Mouse (Mus musculus) heart, postnatal 36 days (tissue): ENCODE results near the gene Zcrb1. TPM values are rescaled to one million over a fixed set of nuclear protein-coding genes. Genes with fewer than 3 reads are reported as not detected.
"Not testable (repeated sequence)": the region's sequence is repeated elsewhere in the genome, so short reads cannot be mapped to it uniquely, and the experiment has no call there.

Source experiments
- DNase-seq, 2 experiments: peaks; one replicate each; pipeline ENCODE4 v3.0.0; 2021 to 2022
- intact Hi-C: fragments of 180-260 bp; cut with DNase I; formaldehyde crosslinking; loops from one replicate; pipeline ENCODE4 v1.15.1; 2025
- total RNA-seq, 2 experiments: library from RNA; stranded (reverse); gene quantifications; 2 replicates each; pipeline ENCODE4 v1.2.3; 2021

The Zcrb1 gene
- total RNA-seq, 2 experiments from 2014 or later: 92.2 to 100 TPM

DNA sequence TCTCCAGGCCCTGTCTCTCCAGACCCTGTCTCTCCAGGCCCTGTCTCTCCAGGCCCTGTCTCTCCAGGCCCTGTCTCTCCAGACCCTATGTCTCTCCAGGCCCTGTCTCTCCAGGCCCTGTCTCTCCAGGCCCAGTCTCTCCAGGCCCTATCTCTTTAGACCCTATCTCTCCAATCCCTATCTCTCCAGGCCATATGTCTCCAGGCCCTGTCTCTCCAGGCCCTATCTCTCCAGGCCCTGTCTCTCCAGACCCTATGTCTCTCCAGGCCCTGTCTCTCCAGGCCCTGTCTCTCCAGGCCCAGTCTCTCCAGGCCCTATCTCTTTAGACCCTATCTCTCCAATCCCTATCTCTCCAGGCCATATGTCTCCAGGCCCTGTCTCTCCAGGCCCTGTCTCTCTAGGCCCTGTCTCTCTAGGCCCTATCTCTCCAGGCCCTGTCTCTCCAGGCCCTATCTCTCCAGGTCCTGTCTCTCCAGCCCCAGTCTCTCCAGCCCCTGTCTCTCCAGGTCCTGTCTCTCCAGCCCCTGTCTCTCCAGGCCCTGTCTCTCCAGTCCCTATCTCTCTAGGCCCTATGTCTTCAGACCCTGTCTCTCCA, 25.5 kb downstream of the Zcrb1 start:
- DNase-seq, intact Hi-C loops: not testable (repeated sequence)

- intact Hi-C loops: no loop called here
- no peak for DNase-seq
Measured at GRCm38 (mm10) chr15:93371838-93372237, 26.3 kb downstream of the Zcrb1 start.

DNA sequence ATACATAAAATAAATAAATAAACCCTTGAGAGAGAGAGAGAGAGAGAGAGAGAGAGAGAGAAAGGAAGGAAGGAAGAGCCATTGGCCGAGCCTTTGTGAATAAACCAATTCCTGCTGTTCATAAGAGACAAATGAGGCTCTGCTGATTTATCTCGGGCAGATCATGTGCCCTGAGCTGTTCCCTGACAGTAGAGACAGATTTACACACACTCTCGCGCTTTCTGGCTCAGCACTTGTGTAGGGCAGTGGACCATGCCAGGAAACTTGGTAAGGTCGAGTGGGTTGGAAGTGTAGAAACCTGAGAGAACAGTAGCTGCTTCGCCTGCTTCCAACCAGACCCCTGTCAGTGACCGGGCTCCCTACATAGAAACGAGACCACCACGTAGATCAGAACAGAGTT, 29.6 kb downstream of the Zcrb1 start:
- intact Hi-C loops: no loop called here
- no peak for DNase-seq

DNA sequence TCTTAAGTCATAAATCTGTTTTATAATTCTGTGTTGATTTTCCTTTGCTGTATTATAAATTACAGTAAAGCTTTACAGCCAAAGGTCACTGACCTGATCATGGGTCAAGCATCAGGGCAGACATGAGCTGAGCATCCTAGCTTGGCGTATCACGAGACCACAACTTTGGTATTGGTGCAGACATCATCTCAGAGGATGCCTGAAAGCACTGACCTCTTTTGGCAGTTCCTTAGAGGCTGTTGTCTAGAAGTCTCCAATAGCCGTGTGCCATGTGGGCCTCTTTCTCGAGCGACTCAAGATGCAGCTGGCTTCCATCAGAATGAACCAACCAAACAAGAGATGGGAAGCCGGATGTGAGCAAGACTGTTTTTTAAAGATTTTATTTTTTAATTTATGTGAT, 32.6 kb downstream of the Zcrb1 start:
- intact Hi-C loops: no loop called here
- no peak for DNase-seq

- intact Hi-C loops: no loop called here
- DNase-seq: no peak
Measured at GRCm38 (mm10) chr15:93358346-93359095, 39.6 kb downstream of the Zcrb1 start.

GRCm38 (mm10) chr15:93340630-93341379, 57.3 kb downstream of the Zcrb1 start:
- no peak for DNase-seq
- intact Hi-C loops: no loop called here

DNA sequence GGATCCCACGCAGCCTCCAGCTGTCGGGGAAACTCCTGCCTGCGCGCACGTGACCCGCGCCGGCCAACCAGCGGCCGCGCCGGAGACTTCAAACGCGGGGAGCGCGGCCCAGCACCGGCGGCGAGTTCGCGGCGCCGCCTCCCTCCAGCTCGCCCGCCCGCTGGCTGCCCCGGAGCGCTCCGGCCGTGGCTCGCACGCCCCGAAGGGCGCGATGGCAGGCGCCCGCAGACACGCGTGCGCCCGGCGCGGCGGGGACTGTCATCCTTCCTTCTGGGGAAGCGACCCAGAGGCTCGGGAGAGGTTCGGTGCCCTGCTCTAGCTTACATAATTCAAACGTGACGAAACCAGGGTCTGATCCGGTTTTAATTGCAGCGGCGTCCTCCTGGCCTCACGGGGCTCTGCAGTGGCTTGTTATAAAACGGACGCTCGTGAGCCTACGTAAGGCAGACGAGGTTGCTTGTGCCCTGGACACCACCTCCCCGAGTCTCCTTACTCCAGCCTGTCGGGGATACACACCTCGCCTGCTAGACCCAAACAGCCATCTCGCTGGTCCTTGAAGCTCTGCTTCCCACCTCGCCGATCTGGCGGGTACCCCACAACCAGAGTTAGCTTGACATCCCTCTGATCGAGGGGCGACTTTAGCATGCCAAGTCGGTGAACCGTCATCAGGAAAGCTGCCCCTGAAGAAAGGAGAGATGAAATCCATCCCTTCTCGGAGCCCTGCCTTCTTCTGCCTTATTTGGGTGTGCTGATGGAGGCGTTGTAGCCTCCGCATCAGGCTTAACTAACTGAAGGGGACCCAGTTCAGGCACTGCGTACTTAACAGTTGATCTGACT, 61.0 kb downstream of the Zcrb1 start, which contains the start of gene Yaf2:
Gene Yaf2, minus strand, starts transcription at position 11 of the 837 bp plus-strand sequence.
- intact Hi-C loops: loop anchor here (1.0 to 5.0 kb wide), 3 partner anchors 60 to 180 kb away; partner anchors contain the start of gene Gxylt1
- DNase-seq: peak; percentile 86 to 87

DNA sequence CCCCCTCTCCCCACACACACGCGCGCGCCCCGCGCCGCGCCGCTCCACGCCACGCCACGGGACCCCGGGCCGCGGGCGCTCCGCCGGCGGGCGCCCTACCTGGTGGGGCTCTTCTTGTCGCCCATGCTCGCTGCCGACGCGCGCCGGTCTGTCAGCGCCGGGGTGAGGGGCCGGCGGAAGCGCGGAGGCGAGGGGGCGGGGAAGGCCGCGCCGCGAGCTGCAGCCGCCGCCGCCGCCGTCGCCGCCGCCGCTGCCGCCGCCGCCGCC, 61.5 kb downstream of the Zcrb1 start:
- intact Hi-C loops: loop anchor here (1.0 to 5.0 kb wide), 3 partner anchors 60 to 181 kb away; partner anchors contain the start of gene Gxylt1
- DNase-seq: no peak

Other genes starting within 250 kb of the Zcrb1 start
- gene Gxylt1, start 123.2 kb downstream of the Zcrb1 start, total RNA-seq: 10 to 100 TPM; 10.6 to 12.3 TPM
- 10 to 100 TPM; 22.0 to 22.1 TPM for gene Yaf2, start 61.4 kb downstream of the Zcrb1 start, total RNA-seq
- gene Pphln1, start within 50 bp of the Zcrb1 start, total RNA-seq: 10 to 100 TPM; 19.8 to 20.7 TPM
- 10 to 100 TPM; 17.2 to 18.7 TPM for gene Prickle1, start 197.6 kb upstream of the Zcrb1 start, total RNA-seq